Mouse (Mus musculus) erythroid progenitor cell, adult 5-6 weeks (primary cell): Measurements from ENCODE around the gene Fkbp2. TPM values are rescaled to one million over a fixed set of nuclear protein-coding genes. Genes with fewer than 3 reads are reported as not detected.

Source experiments
- ATAC-seq: replicated peaks from 2 replicates; pipeline ENCODE4 v1.8.0; 2016; ENCODE audit warnings: moderate number of reproducible peaks, mild to moderate bottlenecking, moderate TSS enrichment, inconsistent platforms; ENCODE audit not compliant: poor library complexity, low FRiP score, severe bottlenecking
- total RNA-seq, 2 experiments: library from RNA; stranded (forward) in 1 of 2; stranded (reverse) in 1 of 2; fragments of 150-400 nt in 1 of 2; fragments of 186-747, 209-891 nt in 1 of 2; gene quantifications; 2 replicates each; pipeline versions ENCODE4 v1.2.3 to v1.2.4; 2015 to 2017; ENCODE audit warnings: low replicate concordance in 2 of 2

Fkbp2 gene
- total RNA-seq, 2 experiments from 2014 or later = 31.0 to 38.1 TPM

- ATAC-seq = no peak
Measured at GRCm38 (mm10) chr19:6973581-6974190, 6.6 kb downstream of the Fkbp2 start.

- ATAC-seq = no peak
Measured at GRCm38 (mm10) chr19:6972247-6972917, 7.9 kb downstream of the Fkbp2 start.

- ATAC-seq = no peak
Measured at GRCm38 (mm10) chr19:6971644-6972043, 8.7 kb downstream of the Fkbp2 start.

GRCm38 (mm10) chr19:6970460-6971085 lies 9.7 kb downstream of the Fkbp2 start:
- no peak for ATAC-seq

- ATAC-seq = peak; percentile 61
Measured at GRCm38 (mm10) chr19:6969665-6970381, 10.5 kb downstream of the Fkbp2 start.

GRCm38 (mm10) chr19:6969291-6969664 lies 11.0 kb downstream of the Fkbp2 start:
- ATAC-seq = no peak

- ATAC-seq = no peak
Measured at GRCm38 (mm10) chr19:6968491-6969271, 11.6 kb downstream of the Fkbp2 start.

- ATAC-seq = no peak
Measured at GRCm38 (mm10) chr19:6956461-6956860, 23.8 kb downstream of the Fkbp2 start.

- no peak for ATAC-seq
Measured at GRCm38 (mm10) chr19:6955424-6955823, 24.9 kb downstream of the Fkbp2 start.

- ATAC-seq = no peak
Measured at GRCm38 (mm10) chr19:6954046-6954445, 26.3 kb downstream of the Fkbp2 start.

GRCm38 (mm10) chr19:6952712-6953037 lies 27.6 kb downstream of the Fkbp2 start:
- ATAC-seq = no peak

GRCm38 (mm10) chr19:6951994-6952711 lies 28.1 kb downstream of the Fkbp2 start:
- peak; percentile 31; the same call in 1 of the 2 replicates for ATAC-seq

- peak; percentile 86 for ATAC-seq
Measured at GRCm38 (mm10) chr19:6951381-6951968, 28.8 kb downstream of the Fkbp2 start.

- ATAC-seq = no peak
Measured at GRCm38 (mm10) chr19:6950613-6951153, 29.6 kb downstream of the Fkbp2 start.

- ATAC-seq = no peak
Measured at GRCm38 (mm10) chr19:6949951-6950350, 30.4 kb downstream of the Fkbp2 start.

- no peak for ATAC-seq
Measured at GRCm38 (mm10) chr19:6949532-6949931, 30.8 kb downstream of the Fkbp2 start.

- no peak for ATAC-seq
Measured at GRCm38 (mm10) chr19:6948186-6948585, 32.1 kb downstream of the Fkbp2 start.

- ATAC-seq = no peak
Measured at GRCm38 (mm10) chr19:6947742-6948141, 32.6 kb downstream of the Fkbp2 start.

- ATAC-seq = no peak
Measured at GRCm38 (mm10) chr19:6943709-6944108, 36.6 kb downstream of the Fkbp2 start.
